Mouse (Mus musculus) MEL (cell line): ENCODE results near the gene Iqschfp. TPM values are rescaled to one million over a fixed set of nuclear protein-coding genes. Genes with fewer than 3 reads are reported as not detected.

Source experiments
- DNase-seq: peaks from one replicate; pipeline ENCODE4 v3.0.0; 2011; ENCODE audit warnings: low read depth, low spot score
- H3K27ac ChIP-seq: 2 replicates; pipeline ENCODE4 v1.5.1; 2012; ENCODE audit warnings: low read depth, mild to moderate bottlenecking, control low read depth, low read length, moderate library complexity; ENCODE audit not compliant: control insufficient read depth
- H3K27me3 ChIP-seq, 2 experiments: fragments of 150-350 bp in 1 of 2; sonication (generic) in 1 of 2; 2 replicates each; pipeline ENCODE4 v1.6.1; 2012; ENCODE audit warnings: low read length in 2 of 2, mild to moderate bottlenecking in 2 of 2, improper control_type of control experiment in 1 of 2, moderate library complexity in 1 of 2; ENCODE audit not compliant: insufficient read depth in 2 of 2, control insufficient read depth in 1 of 2
- H3K36me3 ChIP-seq, 2 experiments: 2 replicates each; pipeline ENCODE4 v1.6.1; 2012 to 2014; ENCODE audit warnings: low read length in 2 of 2, improper control_type of control experiment in 1 of 2, inconsistent platforms in 1 of 2, mild to moderate bottlenecking in 1 of 2; ENCODE audit not compliant: insufficient read depth in 2 of 2, control insufficient read depth in 1 of 2
- H3K4me1 ChIP-seq, 2 experiments: fragments of 150-350 bp in 1 of 2; sonication (generic) in 1 of 2; 2 replicates each; pipeline ENCODE4 v1.6.1; 2012; ENCODE audit warnings: low read length in 2 of 2, improper control_type of control experiment in 1 of 2, mild to moderate bottlenecking in 1 of 2; ENCODE audit not compliant: insufficient read depth in 2 of 2, control insufficient read depth in 1 of 2
- H3K4me3 ChIP-seq, 2 experiments: fragments of 150-350 bp in 1 of 2; sonication (generic) in 1 of 2; 2 replicates each; pipeline ENCODE4 v1.5.1; 2012; ENCODE audit warnings: low read depth in 2 of 2, low read length in 2 of 2, mild to moderate bottlenecking in 2 of 2, moderate library complexity in 2 of 2, control low read depth in 1 of 2, improper control_type of control experiment in 1 of 2; ENCODE audit not compliant: control insufficient read depth in 1 of 2, insufficient read depth in 1 of 2
- H3K79me2 ChIP-seq: 2 replicates; pipeline ENCODE4 v1.6.1; 2012; ENCODE audit warnings: mild to moderate bottlenecking, low read length, moderate library complexity; ENCODE audit not compliant: control insufficient read depth, poor library complexity, insufficient read depth
- H3K9ac ChIP-seq: 2 replicates; pipeline ENCODE4 v1.6.1; 2012; ENCODE audit warnings: low read depth, mild to moderate bottlenecking, control low read depth, low read length, moderate library complexity; ENCODE audit not compliant: control insufficient read depth, poor library complexity, severe bottlenecking
- H3K9me3 ChIP-seq: fragments of 150-350 bp; sonication (generic); replicated peaks from 2 replicates; pipeline ENCODE4 v1.6.1; 2012; ENCODE audit warnings: mild to moderate bottlenecking, low read length, improper control_type of control experiment, moderate library complexity; ENCODE audit not compliant: insufficient read depth
- CTCF ChIP-seq, 3 experiments: IDR thresholded peaks in 2 of 3; conservative IDR thresholded peaks in 1 of 3; 2 replicates each; pipeline ENCODE4 v1.5.1; 2011 to 2012; ENCODE audit warnings: low read length in 3 of 3, low read depth in 2 of 3, mild to moderate bottlenecking in 2 of 3, improper control_type of control experiment in 1 of 3, inconsistent platforms in 1 of 3, mixed read lengths in 1 of 3, moderate library complexity in 1 of 3; ENCODE audit not compliant: control insufficient read depth in 1 of 3, insufficient read depth in 1 of 3, poor library complexity in 1 of 3, severe bottlenecking in 1 of 3
- ELF1 ChIP-seq: IDR thresholded peaks from 2 replicates; pipeline ENCODE4 v1.6.1; 2014; ENCODE audit warnings: low read depth, mild to moderate bottlenecking, inconsistent platforms, low read length, improper control_type of control experiment, moderate library complexity
- ETS1 ChIP-seq: IDR thresholded peaks from 2 replicates; pipeline ENCODE4 v1.6.1; 2012; ENCODE audit warnings: low read depth, mild to moderate bottlenecking, inconsistent platforms, low read length, improper control_type of control experiment, moderate library complexity
- GABPA ChIP-seq: IDR thresholded peaks from 2 replicates; pipeline ENCODE4 v1.6.1; 2012; ENCODE audit warnings: low read depth, mild to moderate bottlenecking, inconsistent platforms, low read length, improper control_type of control experiment, moderate library complexity
- HCFC1 ChIP-seq: IDR thresholded peaks from 2 replicates; pipeline ENCODE4 v1.6.1; 2012; ENCODE audit warnings: low read depth, mild to moderate bottlenecking, inconsistent platforms, low read length, improper control_type of control experiment, moderate library complexity
- KAT2A ChIP-seq: conservative IDR thresholded peaks from 2 replicates; pipeline ENCODE4 v1.6.1; 2012; ENCODE audit warnings: low read depth, low read length, improper control_type of control experiment, inconsistent platforms
- MAFK ChIP-seq: IDR thresholded peaks from 2 replicates; pipeline ENCODE4 v1.6.1; 2011; ENCODE audit warnings: low read depth, mild to moderate bottlenecking, low read length, improper control_type of control experiment, borderline replicate concordance
- MEF2A ChIP-seq: IDR thresholded peaks from 2 replicates; pipeline ENCODE4 v1.6.1; 2014; ENCODE audit warnings: low read depth, mild to moderate bottlenecking, inconsistent platforms, low read length, improper control_type of control experiment; ENCODE audit not compliant: poor library complexity, insufficient replicate concordance, severe bottlenecking; ENCODE audit errors: extremely low read depth
- MXI1 ChIP-seq: IDR thresholded peaks from 2 replicates; pipeline ENCODE4 v1.6.1; 2011; ENCODE audit warnings: mild to moderate bottlenecking, low read depth, low read length, improper control_type of control experiment
- NELFE ChIP-seq: IDR thresholded peaks from 2 replicates; pipeline ENCODE4 v1.6.1; 2011; ENCODE audit warnings: low read depth, low read length, improper control_type of control experiment
- NRF1 ChIP-seq: IDR thresholded peaks from 2 replicates; pipeline ENCODE4 v1.6.1; 2014; ENCODE audit warnings: low read depth, mild to moderate bottlenecking, inconsistent platforms, low read length, improper control_type of control experiment, moderate library complexity; ENCODE audit not compliant: poor library complexity, insufficient read depth, severe bottlenecking
- POLR2A ChIP-seq, 2 experiments: IDR thresholded peaks; 2 replicates each; pipeline ENCODE4 v1.6.1; 2011 to 2012; ENCODE audit warnings: low read length in 2 of 2, mild to moderate bottlenecking in 2 of 2, control low read depth in 1 of 2, improper control_type of control experiment in 1 of 2, low read depth in 1 of 2, moderate library complexity in 1 of 2; ENCODE audit not compliant: control insufficient read depth in 1 of 2, insufficient read depth in 1 of 2, poor library complexity in 1 of 2
- TCF12 ChIP-seq: IDR thresholded peaks from 2 replicates; pipeline ENCODE4 v1.6.1; 2014; ENCODE audit warnings: low read depth, mild to moderate bottlenecking, inconsistent platforms, low read length, improper control_type of control experiment, moderate library complexity
- UBTF ChIP-seq: IDR thresholded peaks from 2 replicates; pipeline ENCODE4 v1.6.1; 2012; ENCODE audit warnings: low read depth, mild to moderate bottlenecking, inconsistent platforms, low read length, improper control_type of control experiment, moderate library complexity, borderline replicate concordance; ENCODE audit not compliant: insufficient read depth
- USF2 ChIP-seq, 2 experiments: IDR thresholded peaks; 2 replicates each; pipeline ENCODE4 v1.6.1; 2011 to 2012; ENCODE audit warnings: improper control_type of control experiment in 2 of 2, low read length in 2 of 2, borderline replicate concordance in 1 of 2, inconsistent platforms in 1 of 2, low read depth in 1 of 2, mild to moderate bottlenecking in 1 of 2; ENCODE audit not compliant: insufficient read depth in 1 of 2
- ZMIZ1 ChIP-seq: IDR thresholded peaks from 2 replicates; pipeline ENCODE4 v1.6.1; 2012; ENCODE audit warnings: low read depth, mild to moderate bottlenecking, inconsistent platforms, low read length, improper control_type of control experiment, moderate library complexity
- polyA plus RNA-seq, 2 experiments: library from polyadenylated mRNA; stranded (reverse) in 1 of 2; unstranded in 1 of 2; fragments of >175 nt in 1 of 2; fragments of >200 nt in 1 of 2; gene quantifications; 2 replicates each; pipeline versions ENCODE4 v1.2.1 to v1.2.4; 2012; ENCODE audit warnings: low replicate concordance in 2 of 2, low read depth in 1 of 2; ENCODE audit not compliant: insufficient read length in 2 of 2, insufficient read depth in 1 of 2, missing spikeins in 1 of 2
- total RNA-seq: library from RNA; depleted of rRNA; stranded (reverse); fragments of 300-350 nt; gene quantifications from 2 replicates; pipeline ENCODE4 v1.2.3, GENCODE M21; 2012

Gene Iqschfp
- total and polyA plus RNA-seq, 3 experiments, result not detected

- Histone ChIP-seq H3K9me3 (no peaks in the 10 kb centered on the region), H3K79me2 (no peaks in the 10 kb centered on the region), H3K27me3 (no peaks in the 10 kb centered on the region), H3K27ac (no peak overlapping the region), H3K4me3 (no peak overlapping the region), H3K9ac (no peak overlapping the region), H3K4me1 (no peaks in the 10 kb centered on the region), H3K36me3 (no peaks in the 10 kb centered on the region)
- TF ChIP-seq MXI1, result no peak
- no peak for DNase-seq
These were observed 701.2 kb downstream of the Iqschfp start for GRCm38 (mm10) chr3:68593073-68593867.

GRCm38 (mm10) chr3:68595316-68595925 lies 703.4 kb downstream of the Iqschfp start:
- TF ChIP-seq POLR2A (IDR thresholded peaks at IDR 0.05; ENCODE audit: control insufficient read depth in 1 of 2, insufficient read depth in 1 of 2, low read depth in 1 of 2, low read length in 2 of 2, poor library complexity in 1 of 2) (no peak), ETS1 (no peak), MAFK (no peak), HCFC1 (no peak), UBTF (no peak), KAT2A (no peak), TCF12 (no peak), ELF1 (no peak), NRF1 (no peak), USF2 (IDR thresholded peaks at IDR 0.05; ENCODE audit: borderline replicate concordance in 1 of 2, insufficient read depth in 1 of 2, low read depth in 1 of 2, low read length in 2 of 2) (no peak), MEF2A (no peak), GABPA (no peak), NELFE (no peak), MXI1 (no peak), ZMIZ1 (no peak), CTCF (IDR thresholded peaks at IDR 0.05 in 2 of 3, conservative IDR thresholded peaks at IDR 0.05 in 1 of 3; ENCODE audit: control insufficient read depth in 1 of 3, insufficient read depth in 1 of 3, low read depth in 2 of 3, low read length in 3 of 3, poor library complexity in 1 of 3, severe bottlenecking in 1 of 3) (no peak)
- Histone ChIP-seq H3K9ac (no peak overlapping the region), H3K79me2 (no peaks in the 10 kb centered on the region), H3K27ac (no peak overlapping the region), H3K9me3 (no peaks in the 10 kb centered on the region), H3K4me3 (no peak overlapping the region), H3K36me3 (no peaks in the 10 kb centered on the region), H3K27me3 (no peaks in the 10 kb centered on the region), H3K4me1 (no peaks in the 10 kb centered on the region)
- no peak for DNase-seq
